Mouse (Mus musculus) erythroblast, adult 5-6 weeks (primary cell): ENCODE measurements around the gene Unc13a. TPM values are rescaled to one million over a fixed set of nuclear protein-coding genes. Genes with fewer than 3 reads are reported as not detected.
"Not testable (repeated sequence)": the region's sequence is repeated elsewhere in the genome, so short reads cannot be mapped to it uniquely, and the experiment has no call there.

Experiments used
- ATAC-seq: replicated peaks from 2 replicates; pipeline ENCODE4 v1.8.0; 2016; ENCODE audit warnings: moderate number of reproducible peaks, mild to moderate bottlenecking, moderate TSS enrichment, inconsistent platforms; ENCODE audit not compliant: poor library complexity, low FRiP score, severe bottlenecking
- total RNA-seq, 2 experiments: library from RNA; stranded (forward) in 1 of 2; stranded (reverse) in 1 of 2; fragments of 150-400 nt in 1 of 2; fragments of 200-764, 138-1000 nt in 1 of 2; gene quantifications; 2 replicates each; pipeline versions ENCODE4 v1.2.3 to v1.2.4; 2015 to 2017; ENCODE audit warnings: low replicate concordance in 2 of 2

The Unc13a gene
- not detected in 2 replicates for total RNA-seq (2015; ENCODE audit: low replicate concordance)
- 0.17 and 2.4 TPM in 2 replicates for total RNA-seq (2017; ENCODE audit: low replicate concordance)

- ATAC-seq = peak; percentile 83
These were observed at the start of gene Unc13a for GRCm38 (mm10) chr8:71671549-71671965. Unc13a (minus strand) TSS chr8:71671757.

- no peak for ATAC-seq
These were observed 48.4 kb upstream of the Unc13a start for GRCm38 (mm10) chr8:71719928-71720457.

GRCm38 (mm10) chr8:71719218-71719617 is 47.7 kb upstream of the Unc13a start:
- ATAC-seq = peak; percentile 77

GRCm38 (mm10) chr8:71718252-71718651 is 46.7 kb upstream of the Unc13a start:
- ATAC-seq = peak; percentile 53

GRCm38 (mm10) chr8:71717096-71717495 is 45.5 kb upstream of the Unc13a start:
- ATAC-seq = no peak

- no peak for ATAC-seq
These were observed 45.0 kb upstream of the Unc13a start for GRCm38 (mm10) chr8:71716561-71717053.

- no peak for ATAC-seq
These were observed 44.0 kb upstream of the Unc13a start for GRCm38 (mm10) chr8:71715531-71715930.

GRCm38 (mm10) chr8:71711574-71711973 is 40.0 kb upstream of the Unc13a start:
- ATAC-seq = no peak

GRCm38 (mm10) chr8:71709800-71710446 is 38.4 kb upstream of the Unc13a start:
- peak; percentile 77 for ATAC-seq

GRCm38 (mm10) chr8:71709134-71709799 is 37.7 kb upstream of the Unc13a start:
- ATAC-seq = peak; percentile 17

GRCm38 (mm10) chr8:71707874-71708273 is 36.3 kb upstream of the Unc13a start:
- ATAC-seq = peak; percentile 67

- not testable (repeated sequence) for ATAC-seq
These were observed 31.8 kb upstream of the Unc13a start for GRCm38 (mm10) chr8:71703400-71703799.

GRCm38 (mm10) chr8:71702923-71703322 is 31.4 kb upstream of the Unc13a start:
- ATAC-seq = peak; percentile 94

- ATAC-seq = peak; percentile 68
These were observed 30.5 kb upstream of the Unc13a start for GRCm38 (mm10) chr8:71702087-71702432.

GRCm38 (mm10) chr8:71701414-71702086 is 30.0 kb upstream of the Unc13a start, which contains the start of gene B3gnt3:
B3gnt3 (minus strand) TSS chr8:71701789.
- no peak; the same call in 1 of the 2 replicates for ATAC-seq

- ATAC-seq = no peak
These were observed 29.1 kb upstream of the Unc13a start for GRCm38 (mm10) chr8:71700493-71701269.

- not testable (repeated sequence) for ATAC-seq
These were observed 23.9 kb upstream of the Unc13a start for GRCm38 (mm10) chr8:71695456-71695855.

GRCm38 (mm10) chr8:71693166-71694041 is 21.8 kb upstream of the Unc13a start:
- ATAC-seq = no peak

- ATAC-seq = no peak
These were observed 21.0 kb upstream of the Unc13a start for GRCm38 (mm10) chr8:71692509-71692908.
